Mouse (Mus musculus): Measurements from ENCODE around the gene Cul4b. TPM values are rescaled to one million over a fixed set of nuclear protein-coding genes. Genes with fewer than 3 reads are reported as not detected.
"Not testable (repeated sequence)": the region's sequence is repeated elsewhere in the genome, so short reads cannot be mapped to it uniquely, and the experiment has no call there.

Cul4b gene
- polyA plus RNA-seq, 1 experiment from 2014 or later: 29.8 TPM

GRCm38 (mm10) chrX:38563941-38564541, 12.0 kb downstream of the Cul4b start:
- Histone ChIP-seq H3K4me2 (replicated peaks) (peak overlapping the region; percentile 66), H3K36me3 (no peaks in the 10 kb centered on the region), H3K27ac (0 out of 2 replicates have a peak overlapping the region, but pooled peaks have one; percentile 57), H3K4me3 (peak overlapping the region; percentile 46), H3K9me3 (no peaks in the 10 kb centered on the region), H3K4me1 (no peaks in the 10 kb centered on the region), H3K9ac (peak overlapping the region; percentile 44), H3K27me3 (replicated peaks) (no peaks in the 10 kb centered on the region)
- ATAC-seq (ENCODE audit: low FRiP score, low read depth): peak; percentile 1; the same call in 1 of the 2 replicates
- WGBS: 15% methylated on average over 13 of the region's 19 CpGs

GRCm38 (mm10) chrX:38553255-38553654, 22.7 kb downstream of the Cul4b start:
- Histone ChIP-seq H3K4me1 (no peaks in the 10 kb centered on the region), H3K9ac (no peak overlapping the region), H3K4me2 (replicated peaks) (no peak overlapping the region), H3K27me3 (replicated peaks) (no peaks in the 10 kb centered on the region), H3K27ac (no peak overlapping the region), H3K9me3 (no peaks in the 10 kb centered on the region), H3K4me3 (no peak overlapping the region), H3K36me3 (0 out of 2 replicates have a peak, but pooled peaks cover under 1% of the 10 kb centered on the region)
- no peak for ATAC-seq (ENCODE audit: low FRiP score, low read depth)

GRCm38 (mm10) chrX:38514556-38514955, 61.4 kb downstream of the Cul4b start:
- no peak for ATAC-seq (ENCODE audit: low FRiP score, low read depth)
- Histone ChIP-seq H3K4me1 (no peaks in the 10 kb centered on the region), H3K36me3 (no peaks in the 10 kb centered on the region), H3K27ac (no peak overlapping the region), H3K4me2 (replicated peaks) (no peak overlapping the region), H3K9me3 (no peaks in the 10 kb centered on the region), H3K4me3 (no peak overlapping the region), H3K27me3 (replicated peaks) (no peaks in the 10 kb centered on the region), H3K9ac (no peak overlapping the region)
- 3% methylated on average over 7 of the region's 7 CpGs for WGBS

GRCm38 (mm10) chrX:38504846-38505245, 71.2 kb downstream of the Cul4b start:
- H3K4me2 ChIP-seq (replicated peaks): no peak overlapping the region
- no peaks in the 10 kb centered on the region for H3K4me1 ChIP-seq

DNA sequence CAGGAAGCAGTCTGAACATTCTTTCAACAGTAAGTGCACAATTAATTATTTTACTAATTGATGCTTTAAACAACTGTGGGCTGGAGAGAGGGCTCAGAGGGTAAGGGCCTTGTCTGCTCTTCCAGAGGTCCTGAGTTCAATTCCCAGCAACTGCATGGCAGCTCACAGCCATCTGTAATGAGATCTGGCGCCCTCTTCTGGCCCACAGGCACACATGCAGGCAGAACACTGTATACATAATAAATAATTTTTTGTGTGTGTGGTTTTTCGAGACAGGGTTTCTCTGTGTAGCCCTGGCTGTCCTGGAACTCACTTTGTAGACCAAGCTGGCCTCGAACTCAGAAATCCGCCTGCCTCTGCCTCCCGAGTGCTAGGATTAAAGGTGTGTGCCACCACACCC, 73.8 kb downstream of the Cul4b start:
- H3K4me2 ChIP-seq (replicated peaks); H3K27me3 ChIP-seq (replicated peaks); H3K4me3 ChIP-seq; H3K4me1 ChIP-seq; H3K9me3 ChIP-seq; H3K27ac ChIP-seq; H3K36me3 ChIP-seq; H3K9ac ChIP-seq; ATAC-seq (ENCODE audit: low FRiP score, low read depth): not testable (repeated sequence)
- 73% methylated on average over 5 of the region's 5 CpGs for WGBS

More at GRCm38 (mm10) chrX:38504846-38505245, 71.2 kb downstream of the Cul4b start:
- no peak overlapping the region for H3K4me3 ChIP-seq
- no peaks in the 10 kb centered on the region for H3K9me3 ChIP-seq
- no peak overlapping the region for H3K9ac ChIP-seq
- no peak for ATAC-seq (ENCODE audit: low FRiP score, low read depth)
- no peaks in the 10 kb centered on the region for H3K27me3 ChIP-seq (replicated peaks)
- H3K36me3 ChIP-seq: no peaks in the 10 kb centered on the region
- no peak overlapping the region for H3K27ac ChIP-seq
- 88% methylated on average over 14 of the region's 14 CpGs for WGBS

- 21% methylated on average over 20 of the region's 20 CpGs for WGBS
- peak overlapping the region; percentile 41 for H3K4me2 ChIP-seq (replicated peaks)
- H3K9me3 ChIP-seq; H3K9ac ChIP-seq; H3K4me3 ChIP-seq; H3K4me1 ChIP-seq; ATAC-seq (ENCODE audit: low FRiP score, low read depth); H3K36me3 ChIP-seq; H3K27me3 ChIP-seq (replicated peaks); H3K27ac ChIP-seq: not testable (repeated sequence)
These were observed 90.5 kb downstream of the Cul4b start for GRCm38 (mm10) chrX:38485464-38485863.

Other genes starting within 250 kb of the Cul4b start
- gene Lamp2, start 119.7 kb downstream of the Cul4b start, polyA plus RNA-seq (2016; fragmentation: Nextera tagmentation; extraction: Ambion mirVana): 67.0 and 72.6 TPM in 2 replicates
- gene Mcts1, start 24.4 kb upstream of the Cul4b start, polyA plus RNA-seq (2016; fragmentation: Nextera tagmentation; extraction: Ambion mirVana): 138 and 143 TPM in 2 replicates
- gene C1galt1c1, start 58.9 kb upstream of the Cul4b start, polyA plus RNA-seq (2016; fragmentation: Nextera tagmentation; extraction: Ambion mirVana): 26.3 and 29.2 TPM in 2 replicates
- gene 6030498E09Rik, start 196.5 kb upstream of the Cul4b start, polyA plus RNA-seq (2016; fragmentation: Nextera tagmentation; extraction: Ambion mirVana): not detected in 2 replicates

Data from neural tube, embryonic 12.5 days (tissue).